Mouse (Mus musculus) small intestine, adult 2 months (tissue): ENCODE results near the gene Sec23ip. TPM values are rescaled to one million over a fixed set of nuclear protein-coding genes. Genes with fewer than 3 reads are reported as not detected.

Experiments used
- H3K27ac ChIP-seq: fragments of 200-500 bp; 2 replicates; pipeline ENCODE4 v1.5.1; 2012; ENCODE audit warnings: low read depth, low read length, control low read depth, inconsistent platforms; ENCODE audit not compliant: insufficient read depth
- H3K27me3 ChIP-seq: fragments of 200-500 bp; 2 replicates; pipeline ENCODE4 v1.6.1; 2012; ENCODE audit warnings: mild to moderate bottlenecking, moderate library complexity, low read length, inconsistent platforms; ENCODE audit not compliant: control insufficient read depth, insufficient read depth
- H3K36me3 ChIP-seq: fragments of 200-500 bp; 2 replicates; pipeline ENCODE4 v1.6.1; 2012; ENCODE audit warnings: mild to moderate bottlenecking, low read length, control low read depth, inconsistent platforms; ENCODE audit not compliant: control insufficient read depth, insufficient read depth
- H3K4me1 ChIP-seq: fragments of 200-500 bp; 2 replicates; pipeline ENCODE4 v1.6.1; 2012; ENCODE audit warnings: low read length, inconsistent platforms, mixed read lengths; ENCODE audit not compliant: control insufficient read depth, insufficient read depth, insufficient read length
- H3K4me3 ChIP-seq: fragments of 200-500 bp; 2 replicates; pipeline ENCODE4 v1.5.1; 2012; ENCODE audit warnings: low read depth, mild to moderate bottlenecking, control low read depth, inconsistent platforms, low read length, moderate library complexity
- CTCF ChIP-seq: fragments of 200-500 bp; IDR thresholded peaks from 2 replicates; pipeline ENCODE4 v1.5.1; 2012; ENCODE audit warnings: low read depth, mild to moderate bottlenecking, control low read depth, inconsistent platforms, low read length, moderate library complexity, mixed read lengths; ENCODE audit not compliant: insufficient replicate concordance, insufficient read length; ENCODE audit errors: extremely low read depth
- POLR2A ChIP-seq: fragments of 200-500 bp; IDR thresholded peaks from 2 replicates; pipeline ENCODE4 v1.6.1; 2012; ENCODE audit warnings: low read depth, mild to moderate bottlenecking, control low read depth, inconsistent platforms, low read length, moderate library complexity
- WGBS: fragments of 180-500 bp; shearing (Covaris S2); methylation state at CpG from one replicate; pipeline ENCODE4 v1.1.7; 2018; 5-methylcytosine and 5-hydroxymethylcytosine counted together
- polyA plus RNA-seq: library from polyadenylated mRNA; depleted of rRNA; stranded (reverse); fragments of >200 nt; gene quantifications from 2 replicates; pipeline ENCODE4 v1.2.3, GENCODE M21; 2012

Gene Sec23ip
- polyA plus RNA-seq, 1 experiment, result 19.1 TPM

GRCm38 (mm10) chr7:128727701-128728100, 17.0 kb upstream of the Sec23ip start:
- TF ChIP-seq CTCF, result no peak
- Histone ChIP-seq H3K36me3 (peaks cover 12% of the 10 kb centered on the region), H3K4me1 (peaks cover 2% of the 10 kb centered on the region; the same call in 1 of the 2 replicates), H3K27ac (no peak overlapping the region), H3K27me3 (no peaks in the 10 kb centered on the region), H3K4me3 (no peak overlapping the region)
- WGBS, result 77% methylated on average over 5 of the region's 5 CpGs

GRCm38 (mm10) chr7:128728738-128729137, 16.0 kb upstream of the Sec23ip start:
- Histone ChIP-seq H3K4me1 (peaks cover 2% of the 10 kb centered on the region; the same call in 1 of the 2 replicates), H3K27me3 (no peaks in the 10 kb centered on the region), H3K36me3 (peaks cover 6% of the 10 kb centered on the region), H3K4me3 (no peak overlapping the region), H3K27ac (no peak overlapping the region)
- TF ChIP-seq POLR2A (no peak), CTCF (no peak)
- 68% methylated on average over 10 of the region's 10 CpGs for WGBS

GRCm38 (mm10) chr7:128731585-128731984, 13.2 kb upstream of the Sec23ip start:
- H3K4me1 ChIP-seq, result peaks cover 8% of the 10 kb centered on the region; the same call in 1 of the 2 replicates
- H3K27me3 ChIP-seq, result no peaks in the 10 kb centered on the region
- WGBS, result 26% methylated on average over 2 of the region's 2 CpGs
- no peak for TF ChIP-seq CTCF
- TF ChIP-seq POLR2A, result no peak
- H3K4me3 ChIP-seq, result no peak overlapping the region
- no peaks in the 10 kb centered on the region for H3K36me3 ChIP-seq
- H3K27ac ChIP-seq, result no peak overlapping the region

- no peaks in the 10 kb centered on the region for H3K36me3 ChIP-seq
- H3K4me1 ChIP-seq, result peaks cover 17% of the 10 kb centered on the region; the same call in 1 of the 2 replicates
- WGBS, result 20% methylated on average over 5 of the region's 5 CpGs
- H3K27ac ChIP-seq, result peak overlapping the region; percentile 6; the same call in 1 of the 2 replicates
- TF ChIP-seq CTCF (no peak), POLR2A (no peak)
- H3K27me3 ChIP-seq, result no peaks in the 10 kb centered on the region
- no peak overlapping the region for H3K4me3 ChIP-seq
Observed at GRCm38 (mm10) chr7:128738041-128738440, 6.7 kb upstream of the Sec23ip start.

- Histone ChIP-seq H3K27ac (no peak overlapping the region), H3K36me3 (no peaks in the 10 kb centered on the region), H3K27me3 (no peaks in the 10 kb centered on the region), H3K4me1 (peaks cover 17% of the 10 kb centered on the region; the same call in 1 of the 2 replicates), H3K4me3 (peak overlapping the region; percentile 94)
- TF ChIP-seq CTCF, result no peak
- no peak for TF ChIP-seq POLR2A
- under 1% methylated on average over 15 of the region's 15 CpGs for WGBS
Observed at GRCm38 (mm10) chr7:128739116-128739461, 5.7 kb upstream of the Sec23ip start.

- Histone ChIP-seq H3K4me3 (peak overlapping the region; percentile 94), H3K27me3 (no peaks in the 10 kb centered on the region), H3K36me3 (no peaks in the 10 kb centered on the region), H3K4me1 (peaks cover 17% of the 10 kb centered on the region; the same call in 1 of the 2 replicates), H3K27ac (peak overlapping the region; percentile 68)
- TF ChIP-seq POLR2A (no peak), CTCF (no peak)
- WGBS, result 2% methylated on average over 73 of the region's 80 CpGs
Observed at GRCm38 (mm10) chr7:128739462-128740277, 5.1 kb upstream of the Sec23ip start.

- peaks cover 17% of the 10 kb centered on the region; the same call in 1 of the 2 replicates for H3K4me1 ChIP-seq
- peak; percentile 72 for TF ChIP-seq POLR2A
- no peak for TF ChIP-seq CTCF
- no peaks in the 10 kb centered on the region for H3K27me3 ChIP-seq
- WGBS, result under 1% methylated on average over 35 of the region's 35 CpGs
- peak within 1 kb of the TSS; percentile 94 for H3K4me3 ChIP-seq
- H3K27ac ChIP-seq, result peak within 1 kb of the TSS; percentile 68
- no peaks in the 10 kb centered on the region for H3K36me3 ChIP-seq
Observed at GRCm38 (mm10) chr7:128740334-128740733, 4.4 kb upstream of the Sec23ip start, which contains the start of gene Mcmbp. Gene Mcmbp, minus strand, starts transcription at chr7:128740495.
